Mouse (Mus musculus) erythroblast, adult 5-6 weeks (primary cell): Measurements from ENCODE around the gene Hrasls. TPM values are rescaled to one million over a fixed set of nuclear protein-coding genes. Genes with fewer than 3 reads are reported as not detected.

Experiments
- ATAC-seq: replicated peaks from 2 replicates; pipeline ENCODE4 v1.8.0; 2016; ENCODE audit warnings: moderate number of reproducible peaks, mild to moderate bottlenecking, moderate TSS enrichment, inconsistent platforms; ENCODE audit not compliant: poor library complexity, low FRiP score, severe bottlenecking
- total RNA-seq, 2 experiments: library from RNA; stranded (forward) in 1 of 2; stranded (reverse) in 1 of 2; fragments of 150-400 nt in 1 of 2; fragments of 200-764, 138-1000 nt in 1 of 2; gene quantifications; 2 replicates each; pipeline versions ENCODE4 v1.2.3 to v1.2.4; 2015 to 2017; ENCODE audit warnings: low replicate concordance in 2 of 2

Hrasls gene
- total RNA-seq (2015; ENCODE audit: low replicate concordance) (not detected in 2 replicates), total RNA-seq (2017; ENCODE audit: low replicate concordance) (not detected in 2 replicates)

- no peak for ATAC-seq
Observed at GRCm38 (mm10) chr16:29209605-29210411, at the start of gene Hrasls. TSS of gene Hrasls (plus strand) at chr16:29209695.

- ATAC-seq: no peak
Observed at GRCm38 (mm10) chr16:29162271-29162670, 47.2 kb upstream of the Hrasls start.

GRCm38 (mm10) chr16:29167051-29167450, 42.4 kb upstream of the Hrasls start:
- no peak for ATAC-seq

- no peak for ATAC-seq
Observed at GRCm38 (mm10) chr16:29171741-29172140, 37.8 kb upstream of the Hrasls start.

- no peak for ATAC-seq
Observed at GRCm38 (mm10) chr16:29173201-29173600, 36.3 kb upstream of the Hrasls start.

- no peak for ATAC-seq
Observed at GRCm38 (mm10) chr16:29174831-29175350, 34.6 kb upstream of the Hrasls start.

- ATAC-seq: no peak
Observed at GRCm38 (mm10) chr16:29192911-29193310, 16.6 kb upstream of the Hrasls start.

- ATAC-seq: no peak
Observed at GRCm38 (mm10) chr16:29193981-29194380, 15.5 kb upstream of the Hrasls start.

GRCm38 (mm10) chr16:29195156-29195555, 14.3 kb upstream of the Hrasls start:
- ATAC-seq: no peak

- no peak for ATAC-seq
Observed at GRCm38 (mm10) chr16:29198461-29198860, 11.0 kb upstream of the Hrasls start.

GRCm38 (mm10) chr16:29201146-29201545, 8.3 kb upstream of the Hrasls start:
- ATAC-seq: no peak

- no peak for ATAC-seq
Observed at GRCm38 (mm10) chr16:29204875-29205274, 4.6 kb upstream of the Hrasls start.

- ATAC-seq: no peak
Observed at GRCm38 (mm10) chr16:29205581-29205980, 3.9 kb upstream of the Hrasls start.

- ATAC-seq: no peak
Observed at GRCm38 (mm10) chr16:29208841-29209240, 654 bp upstream of the Hrasls start.

- no peak for ATAC-seq
Observed at GRCm38 (mm10) chr16:29216395-29217295, 7.2 kb downstream of the Hrasls start.

GRCm38 (mm10) chr16:29235951-29236350, 26.5 kb downstream of the Hrasls start:
- no peak for ATAC-seq

GRCm38 (mm10) chr16:29254325-29254724, 44.8 kb downstream of the Hrasls start:
- no peak for ATAC-seq
